Mouse (Mus musculus): ENCODE measurements around the gene Noto. TPM values are rescaled to one million over a fixed set of nuclear protein-coding genes. Genes with fewer than 3 reads are reported as not detected.
A peak's percentile ranks its signal among the peaks of the same experiment; 100 is the strongest.

The Noto gene
- total and polyA plus RNA-seq, 2 experiments from 2014 or later, result not detected

- no peak overlapping the region for H3K4me3 ChIP-seq (ENCODE audit: low read depth, low read length)
- no peak overlapping the region for H3K9ac ChIP-seq (replicated peaks; ENCODE audit: low read length, poor library complexity, severe bottlenecking)
- H3K27ac ChIP-seq (ENCODE audit: low read depth, low read length), result no peak overlapping the region
- no peak overlapping the region for H3K4me2 ChIP-seq (ENCODE audit: low read depth, low read length, poor library complexity, severe bottlenecking)
- ATAC-seq (ENCODE audit: low FRiP score) (no peak), DNase-seq (ENCODE audit: low spot score) (peak; percentile 66)
- peak; percentile 83 for TF ChIP-seq CTCF (IDR thresholded peaks at IDR 0.05)
- H3K36me3 ChIP-seq (ENCODE audit: insufficient read depth, low read length), result no peaks in the 10 kb centered on the region
- H3K4me1 ChIP-seq (ENCODE audit: insufficient read depth, low read length), result no peaks in the 10 kb centered on the region
- 41% methylated on average over 6 of the region's 7 CpGs for WGBS
- H3K27me3 ChIP-seq (ENCODE audit: insufficient read depth, low read length), result no peaks in the 10 kb centered on the region
- H3K9me3 ChIP-seq (ENCODE audit: low read length), result no peaks in the 10 kb centered on the region
Observed at GRCm38 (mm10) chr6:85391803-85392202, 31.9 kb upstream of the Noto start.

DNA sequence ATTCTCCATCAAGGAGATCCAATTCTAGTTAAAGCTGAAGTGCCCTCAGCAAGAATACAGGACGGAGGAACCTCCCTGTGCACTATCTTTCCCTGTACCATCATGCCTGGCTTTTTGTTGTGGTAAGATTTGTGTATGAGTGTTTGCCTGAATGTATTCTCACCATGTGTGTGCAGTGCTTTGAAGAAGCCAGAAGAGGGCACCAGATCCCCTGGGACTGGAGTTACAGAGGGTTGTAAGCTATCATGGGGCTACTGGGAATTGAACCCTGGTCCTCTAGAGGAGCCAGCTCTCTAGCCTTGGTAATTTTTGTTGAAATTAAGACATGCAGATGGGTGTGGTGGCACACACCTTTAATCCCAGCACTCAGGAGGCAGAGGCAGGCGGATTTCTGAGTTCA, 28.3 kb upstream of the Noto start:
- no peak overlapping the region for H3K4me2 ChIP-seq (ENCODE audit: low read depth, low read length, poor library complexity, severe bottlenecking)
- WGBS, result 75% methylated on average over 2 of the region's 2 CpGs
- no peaks in the 10 kb centered on the region for H3K4me1 ChIP-seq (ENCODE audit: insufficient read depth, low read length)
- no peak for ATAC-seq (ENCODE audit: low FRiP score)
- TF ChIP-seq CTCF (IDR thresholded peaks at IDR 0.05), result no peak
- no peak overlapping the region for H3K4me3 ChIP-seq (ENCODE audit: low read depth, low read length)
- H3K36me3 ChIP-seq (ENCODE audit: insufficient read depth, low read length), result no peaks in the 10 kb centered on the region
- H3K9ac ChIP-seq (replicated peaks; ENCODE audit: low read length, poor library complexity, severe bottlenecking), result no peak overlapping the region
- no peak overlapping the region for H3K27ac ChIP-seq (ENCODE audit: low read depth, low read length)
- no peak for DNase-seq (ENCODE audit: low spot score)
- H3K9me3 ChIP-seq (ENCODE audit: low read length), result no peaks in the 10 kb centered on the region
- no peaks in the 10 kb centered on the region for H3K27me3 ChIP-seq (ENCODE audit: insufficient read depth, low read length)

- Histone ChIP-seq H3K4me3 (ENCODE audit: low read depth, low read length) (no peak overlapping the region), H3K4me2 (ENCODE audit: low read depth, low read length, poor library complexity, severe bottlenecking) (no peak overlapping the region), H3K27ac (ENCODE audit: low read depth, low read length) (no peak overlapping the region), H3K9ac (replicated peaks; ENCODE audit: low read length, poor library complexity, severe bottlenecking) (no peak overlapping the region), H3K9me3 (ENCODE audit: low read length) (no peaks in the 10 kb centered on the region), H3K27me3 (ENCODE audit: insufficient read depth, low read length) (no peaks in the 10 kb centered on the region), H3K4me1 (ENCODE audit: insufficient read depth, low read length) (no peaks in the 10 kb centered on the region), H3K36me3 (ENCODE audit: insufficient read depth, low read length) (no peaks in the 10 kb centered on the region)
- peak; percentile 57 for TF ChIP-seq CTCF (IDR thresholded peaks at IDR 0.05)
- 44% methylated on average over 1 of the region's 1 CpGs for WGBS
- ATAC-seq (ENCODE audit: low FRiP score) (no peak), DNase-seq (ENCODE audit: low spot score) (no peak)
Observed at GRCm38 (mm10) chr6:85397165-85397564, 26.5 kb upstream of the Noto start.

GRCm38 (mm10) chr6:85399715-85400114, 24.0 kb upstream of the Noto start:
- Histone ChIP-seq H3K4me1 (ENCODE audit: insufficient read depth, low read length) (no peaks in the 10 kb centered on the region), H3K27me3 (ENCODE audit: insufficient read depth, low read length) (no peaks in the 10 kb centered on the region), H3K9ac (replicated peaks; ENCODE audit: low read length, poor library complexity, severe bottlenecking) (no peak overlapping the region), H3K4me2 (ENCODE audit: low read depth, low read length, poor library complexity, severe bottlenecking) (no peak overlapping the region), H3K9me3 (ENCODE audit: low read length) (no peaks in the 10 kb centered on the region), H3K4me3 (ENCODE audit: low read depth, low read length) (no peak overlapping the region), H3K27ac (ENCODE audit: low read depth, low read length) (no peak overlapping the region), H3K36me3 (ENCODE audit: insufficient read depth, low read length) (no peaks in the 10 kb centered on the region)
- 42% methylated on average over 5 of the region's 5 CpGs for WGBS
- TF ChIP-seq CTCF (IDR thresholded peaks at IDR 0.05), result no peak
- ATAC-seq (ENCODE audit: low FRiP score) (no peak), DNase-seq (ENCODE audit: low spot score) (peak; percentile 33)

GRCm38 (mm10) chr6:85402613-85403012, 21.1 kb upstream of the Noto start:
- no peak for ATAC-seq (ENCODE audit: low FRiP score)

GRCm38 (mm10) chr6:85403039-85403438, 20.6 kb upstream of the Noto start:
- 51% methylated on average over 10 of the region's 10 CpGs for WGBS
- ATAC-seq (ENCODE audit: low FRiP score) (no peak), DNase-seq (ENCODE audit: low spot score) (no peak)
- no peak overlapping the region for H3K4me3 ChIP-seq (ENCODE audit: low read depth, low read length)
- TF ChIP-seq CTCF (IDR thresholded peaks at IDR 0.05), result no peak
- H3K4me1 ChIP-seq (ENCODE audit: insufficient read depth, low read length), result no peaks in the 10 kb centered on the region
- H3K9me3 ChIP-seq (ENCODE audit: low read length), result no peaks in the 10 kb centered on the region
- H3K36me3 ChIP-seq (ENCODE audit: insufficient read depth, low read length), result no peaks in the 10 kb centered on the region
- H3K4me2 ChIP-seq (ENCODE audit: low read depth, low read length, poor library complexity, severe bottlenecking), result no peak overlapping the region
- peaks cover 7% of the 10 kb centered on the region for H3K27me3 ChIP-seq (ENCODE audit: insufficient read depth, low read length)
- H3K27ac ChIP-seq (ENCODE audit: low read depth, low read length), result no peak overlapping the region; the same call in 1 of the 2 replicates
- H3K9ac ChIP-seq (replicated peaks; ENCODE audit: low read length, poor library complexity, severe bottlenecking), result no peak overlapping the region

More at GRCm38 (mm10) chr6:85402613-85403012, 21.1 kb upstream of the Noto start:
- Histone ChIP-seq H3K27ac (ENCODE audit: low read depth, low read length) (no peak overlapping the region), H3K4me1 (ENCODE audit: insufficient read depth, low read length) (no peaks in the 10 kb centered on the region), H3K9me3 (ENCODE audit: low read length) (no peaks in the 10 kb centered on the region), H3K36me3 (ENCODE audit: insufficient read depth, low read length) (no peaks in the 10 kb centered on the region), H3K27me3 (ENCODE audit: insufficient read depth, low read length) (peaks cover 3% of the 10 kb centered on the region), H3K4me2 (ENCODE audit: low read depth, low read length, poor library complexity, severe bottlenecking) (no peak overlapping the region), H3K4me3 (ENCODE audit: low read depth, low read length) (no peak overlapping the region), H3K9ac (replicated peaks; ENCODE audit: low read length, poor library complexity, severe bottlenecking) (no peak overlapping the region)
- 25% methylated on average over 2 of the region's 2 CpGs for WGBS
- no peak for DNase-seq (ENCODE audit: low spot score)
- no peak for TF ChIP-seq CTCF (IDR thresholded peaks at IDR 0.05)
